Mouse (Mus musculus) central nervous system, embryonic 11.5 days (tissue): ENCODE results near the gene Vmn2r4. TPM values are rescaled to one million over a fixed set of nuclear protein-coding genes. Genes with fewer than 3 reads are reported as not detected.

Experiments used
- polyA plus RNA-seq: library from polyadenylated mRNA; depleted of rRNA; stranded (reverse); fragments of >200 nt; gene quantifications from 2 replicates; pipeline ENCODE4 v1.2.3, GENCODE M21; 2012; rRNA removed

Vmn2r4 gene
- not detected in 2 replicates for polyA plus RNA-seq

DNA sequence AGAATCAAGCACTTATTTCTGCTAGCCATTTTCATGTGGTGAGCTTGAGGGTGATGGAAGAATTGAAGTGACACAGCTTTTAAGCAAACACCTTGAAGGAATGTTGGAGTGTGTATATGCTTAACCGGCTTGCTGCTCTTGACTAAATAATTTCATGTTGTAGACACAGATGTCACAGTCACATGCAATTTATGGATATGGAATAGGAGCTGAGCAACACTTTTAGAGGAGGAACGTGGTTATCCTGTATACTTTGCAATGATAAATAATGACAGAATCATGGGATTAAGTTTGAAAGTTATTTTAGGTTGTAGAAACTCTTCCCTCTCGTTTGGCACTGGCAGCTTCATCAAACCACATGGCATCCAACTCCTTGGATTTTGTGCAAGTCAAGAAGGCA is at the start of gene Vmn2r4:
Vmn2r4 (minus strand) TSS at position 101 of the 400 bp plus-strand sequence.

Other genes with a start within 250 kb of the Vmn2r4 start
- gene Vmn2r3, start 125.7 kb downstream of the Vmn2r4 start, polyA plus RNA-seq = not detected in 2 replicates
- gene Vmn2r5, start 94.5 kb upstream of the Vmn2r4 start, polyA plus RNA-seq = not detected in 2 replicates
- gene Vmn2r6, start 150.5 kb upstream of the Vmn2r4 start, polyA plus RNA-seq = not detected in 2 replicates